Mouse (Mus musculus): ENCODE results near the gene Mia2.

GRCm38 (mm10) chr12:59068791-59069190 is 26.8 kb upstream of the Mia2 start:
- TF ChIP-seq CTCF (IDR thresholded peaks at IDR 0.05; ENCODE audit: insufficient read depth, low read depth, low read length) (no peak), POLR2A (IDR thresholded peaks at IDR 0.05; ENCODE audit: insufficient read depth, low read depth, low read length) (no peak)

All from olfactory bulb, adult 2 months (tissue).